Mouse (Mus musculus): ENCODE data around the gene Gm21958. TPM values are rescaled to one million over a fixed set of nuclear protein-coding genes. Genes with fewer than 3 reads are reported as not detected.
"Not testable (repeated sequence)": the region's sequence is repeated elsewhere in the genome, so short reads cannot be mapped to it uniquely, and the experiment has no call there.

Gene Gm21958
- polyA plus RNA-seq, 1 experiment: not detected

GRCm38 (mm10) chr3:54725344-54725743 lies 11.2 kb upstream of the Gm21958 start:
- no peak for TF ChIP-seq GATA1 (IDR thresholded peaks at IDR 0.05; ENCODE audit: borderline replicate concordance, low read length)
- TF ChIP-seq FLI1 (IDR thresholded peaks at IDR 0.05; ENCODE audit: low read length): no peak
- H3K27me3 ChIP-seq (replicated peaks): no peaks in the 10 kb centered on the region
- H3K36me3 ChIP-seq (replicated peaks; ENCODE audit: low read length): peaks cover 86% of the 10 kb centered on the region
- H3K4me1 ChIP-seq: peaks cover 33% of the 10 kb centered on the region
- no peak overlapping the region for H3K4me3 ChIP-seq (replicated peaks)
- H3K9me3 ChIP-seq: no peaks in the 10 kb centered on the region

GRCm38 (mm10) chr3:54723741-54724500 lies 9.8 kb upstream of the Gm21958 start:
- no peaks in the 10 kb centered on the region for H3K9me3 ChIP-seq
- H3K4me1 ChIP-seq: peaks cover 35% of the 10 kb centered on the region
- H3K4me3 ChIP-seq (replicated peaks): peak overlapping the region; percentile 0
- H3K27me3 ChIP-seq (replicated peaks): no peaks in the 10 kb centered on the region
- H3K36me3 ChIP-seq (replicated peaks; ENCODE audit: low read length): peaks cover 83% of the 10 kb centered on the region
- TF ChIP-seq GATA1 (IDR thresholded peaks at IDR 0.05; ENCODE audit: borderline replicate concordance, low read length): no peak
- no peak for TF ChIP-seq FLI1 (IDR thresholded peaks at IDR 0.05; ENCODE audit: low read length)

GRCm38 (mm10) chr3:54718947-54719346 lies 4.8 kb upstream of the Gm21958 start:
- H3K36me3 ChIP-seq (replicated peaks; ENCODE audit: low read length): peaks cover 96% of the 10 kb centered on the region
- H3K4me3 ChIP-seq (replicated peaks): no peak overlapping the region
- no peaks in the 10 kb centered on the region for H3K9me3 ChIP-seq
- peaks cover 20% of the 10 kb centered on the region for H3K4me1 ChIP-seq
- H3K27me3 ChIP-seq (replicated peaks): no peaks in the 10 kb centered on the region
- TF ChIP-seq GATA1 (IDR thresholded peaks at IDR 0.05; ENCODE audit: borderline replicate concordance, low read length) (no peak), FLI1 (IDR thresholded peaks at IDR 0.05; ENCODE audit: low read length) (no peak)

GRCm38 (mm10) chr3:54717348-54717747 lies 3.2 kb upstream of the Gm21958 start:
- no peak for TF ChIP-seq FLI1 (IDR thresholded peaks at IDR 0.05; ENCODE audit: low read length)
- no peak for TF ChIP-seq GATA1 (IDR thresholded peaks at IDR 0.05; ENCODE audit: borderline replicate concordance, low read length)
- Histone ChIP-seq H3K9me3 (no peaks in the 10 kb centered on the region), H3K36me3 (replicated peaks; ENCODE audit: low read length) (peaks cover 96% of the 10 kb centered on the region), H3K4me1 (peaks cover 6% of the 10 kb centered on the region), H3K27me3 (replicated peaks) (no peaks in the 10 kb centered on the region), H3K4me3 (replicated peaks) (no peak overlapping the region)

GRCm38 (mm10) chr3:54715461-54715860 lies 1.3 kb upstream of the Gm21958 start:
- H3K4me3 ChIP-seq (replicated peaks): no peak overlapping the region
- H3K9me3 ChIP-seq: no peaks in the 10 kb centered on the region
- peaks cover 96% of the 10 kb centered on the region for H3K36me3 ChIP-seq (replicated peaks; ENCODE audit: low read length)
- peaks cover 6% of the 10 kb centered on the region for H3K4me1 ChIP-seq
- TF ChIP-seq FLI1 (IDR thresholded peaks at IDR 0.05; ENCODE audit: low read length): no peak
- no peak for TF ChIP-seq GATA1 (IDR thresholded peaks at IDR 0.05; ENCODE audit: borderline replicate concordance, low read length)
- no peaks in the 10 kb centered on the region for H3K27me3 ChIP-seq (replicated peaks)

- no peaks in the 10 kb centered on the region for H3K4me1 ChIP-seq
- peaks cover 99% of the 10 kb centered on the region for H3K36me3 ChIP-seq (replicated peaks; ENCODE audit: low read length)
- H3K27me3 ChIP-seq (replicated peaks): no peaks in the 10 kb centered on the region
- TF ChIP-seq GATA1 (IDR thresholded peaks at IDR 0.05; ENCODE audit: borderline replicate concordance, low read length): no peak
- no peak for TF ChIP-seq FLI1 (IDR thresholded peaks at IDR 0.05; ENCODE audit: low read length)
- no peak overlapping the region for H3K4me3 ChIP-seq (replicated peaks)
- H3K9me3 ChIP-seq: no peaks in the 10 kb centered on the region
These were observed 5.2 kb downstream of the Gm21958 start for GRCm38 (mm10) chr3:54708972-54709371.

- H3K4me3 ChIP-seq (replicated peaks): not testable (repeated sequence)
- H3K36me3 ChIP-seq (replicated peaks; ENCODE audit: low read length): peaks cover 92% of the 10 kb centered on the region
These were observed 10.0 kb downstream of the Gm21958 start for GRCm38 (mm10) chr3:54704106-54704505.

GRCm38 (mm10) chr3:54699759-54700301 lies 14.3 kb downstream of the Gm21958 start:
- Histone ChIP-seq H3K9me3 (no peaks in the 10 kb centered on the region), H3K27me3 (replicated peaks) (no peaks in the 10 kb centered on the region), H3K36me3 (replicated peaks; ENCODE audit: low read length) (peaks cover 89% of the 10 kb centered on the region), H3K4me1 (peaks cover 8% of the 10 kb centered on the region; the same call in 1 of the 2 replicates), H3K4me3 (replicated peaks) (no peak overlapping the region)
- TF ChIP-seq FLI1 (IDR thresholded peaks at IDR 0.05; ENCODE audit: low read length) (no peak), GATA1 (IDR thresholded peaks at IDR 0.05; ENCODE audit: borderline replicate concordance, low read length) (no peak)

More at GRCm38 (mm10) chr3:54704106-54704505, 10.0 kb downstream of the Gm21958 start:
- not testable (repeated sequence) for H3K4me1 ChIP-seq; H3K27me3 ChIP-seq (replicated peaks); H3K9me3 ChIP-seq

- H3K27me3 ChIP-seq (replicated peaks): no peaks in the 10 kb centered on the region
- peak overlapping the region; percentile 95 for H3K4me3 ChIP-seq (replicated peaks)
- peaks cover 32% of the 10 kb centered on the region for H3K36me3 ChIP-seq (replicated peaks; ENCODE audit: low read length)
- H3K4me1 ChIP-seq: peaks cover 26% of the 10 kb centered on the region
- TF ChIP-seq GATA1 (IDR thresholded peaks at IDR 0.05; ENCODE audit: borderline replicate concordance, low read length) (no peak), FLI1 (IDR thresholded peaks at IDR 0.05; ENCODE audit: low read length) (no peak)
- H3K9me3 ChIP-seq: no peaks in the 10 kb centered on the region
These were observed 21.1 kb downstream of the Gm21958 start for GRCm38 (mm10) chr3:54693056-54693415.

- peaks cover 26% of the 10 kb centered on the region for H3K4me1 ChIP-seq
- H3K36me3 ChIP-seq (replicated peaks; ENCODE audit: low read length): peaks cover 28% of the 10 kb centered on the region
- TF ChIP-seq FLI1 (IDR thresholded peaks at IDR 0.05; ENCODE audit: low read length) (no peak), GATA1 (IDR thresholded peaks at IDR 0.05; ENCODE audit: borderline replicate concordance, low read length) (no peak)
- H3K9me3 ChIP-seq: no peaks in the 10 kb centered on the region
- no peaks in the 10 kb centered on the region for H3K27me3 ChIP-seq (replicated peaks)
- peak within 1 kb of the TSS; percentile 95 for H3K4me3 ChIP-seq (replicated peaks)
These were observed 21.7 kb downstream of the Gm21958 start, which contains the start of gene Supt20 for GRCm38 (mm10) chr3:54692202-54693055. TSS of gene Supt20 (plus strand) at chr3:54692807.
